Mouse (Mus musculus): Measurements from ENCODE around the gene Mecp2.

- no peak for TF ChIP-seq POLR2A (IDR thresholded peaks at IDR 0.05; ENCODE audit: insufficient read length, low read depth)
- TF ChIP-seq E2F4 (IDR thresholded peaks at IDR 0.05; ENCODE audit: insufficient read depth), result no peak
- no peak for TF ChIP-seq MAX (IDR thresholded peaks at IDR 0.05; ENCODE audit: low read depth)
- TF ChIP-seq TCF12 (IDR thresholded peaks at IDR 0.05; ENCODE audit: insufficient read depth, poor library complexity, severe bottlenecking), result no peak
- no peak for TF ChIP-seq MYOG (IDR thresholded peaks at IDR 0.05; ENCODE audit: control insufficient read depth in 1 of 3, insufficient read depth in 1 of 3, insufficient read length in 2 of 3, low read depth in 2 of 3)
Observed at GRCm38 (mm10) chrX:74003644-74004043, 131.5 kb downstream of the Mecp2 start.

Data from myocyte (in vitro differentiated cells).